ENCODE assay signal across 9 mouse cellular contexts in the genomic region with DNA sequence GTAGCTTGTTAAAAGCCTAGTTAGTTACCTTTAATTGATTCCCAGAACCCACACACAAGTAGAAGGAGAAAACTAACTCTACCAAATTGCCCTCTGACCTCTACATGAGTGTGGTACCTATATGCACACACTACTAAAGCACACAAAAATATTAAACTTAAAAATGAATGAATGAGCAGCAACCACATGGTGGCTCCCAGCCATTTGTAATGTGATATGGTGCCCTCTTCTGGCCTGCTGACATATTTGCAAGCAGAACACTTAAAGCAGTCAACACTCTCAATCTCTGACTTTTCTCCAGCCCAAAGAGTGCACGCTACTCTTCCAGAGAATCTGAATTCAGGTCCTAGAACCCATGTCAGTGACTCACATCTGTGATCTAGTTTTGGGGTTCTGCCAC. TPM values are rescaled to one million over a fixed set of nuclear protein-coding genes. Genes with fewer than 3 reads are reported as not detected.
DNase-seq lines count a peak whose midpoint lies in the region; ATAC-seq and TF ChIP-seq lines count a peak whose summit lies in the region.
"Had no signal": no experiment of that assay in that cellular context is flagged by ENCODE, and none has a peak within 500 bp of the region (broad histone marks: within the 10 kb centered on the region; RNA-seq: fewer than 3 reads in every experiment).

No protein-coding gene starts in this region.

- H3K9me3 ChIP-seq in forebrain, embryonic 14.5 days (replicated peaks; ENCODE audit: control insufficient read depth, low read length), result no peaks in the 10 kb centered on the region
- no peaks in the 10 kb centered on the region for H3K9me3 ChIP-seq in forebrain, embryonic 13.5 days (replicated peaks)
- H3K9me3 ChIP-seq: limb, embryonic 13.5 days had no signal

- peak; percentile 70 for DNase-seq in forebrain, embryonic 14.5 days (ENCODE audit: low spot score)
- DNase-seq in 416B (ENCODE audit: low read depth), result peak; percentile 82
- peak; percentile 16 for DNase-seq in layer of hippocampus, adult 9-11 months
- DNase-seq in splenic B cell, adult 2 months (ENCODE audit: low read depth, low spot score), result peak; percentile 81

- no peak overlapping the region for H3K27ac ChIP-seq in forebrain, embryonic 14.5 days (ENCODE audit: low read depth, low read length)
- no peak overlapping the region for H3K27ac ChIP-seq in forebrain, embryonic 13.5 days
- H3K27ac ChIP-seq in embryonic fibroblast, embryonic 13.5 days (ENCODE audit: insufficient read depth, low read length), result no peak overlapping the region
- H3K27ac ChIP-seq: limb, embryonic 13.5 days had no signal

- no peak overlapping the region for H3K4me2 ChIP-seq in forebrain, embryonic 14.5 days (ENCODE audit: low read length)
- no peak overlapping the region for H3K4me2 ChIP-seq in forebrain, embryonic 13.5 days
- H3K4me2 ChIP-seq: limb, embryonic 13.5 days had no signal

- peak; percentile 29; the same call in 1 of the 2 replicates for ATAC-seq in forebrain, embryonic 14.5 days
- ATAC-seq in forebrain, embryonic 13.5 days, result no peak
- peak; percentile 43 for ATAC-seq in activated CD4-positive, CD25-positive, alpha-beta regulatory T cell, adult 4 months
- ATAC-seq in megakaryocyte-erythroid progenitor cell, adult 5-6 weeks (replicated peaks; ENCODE audit: low FRiP score, low TSS enrichment, poor library complexity, severe bottlenecking), result peak; percentile 73

- WGBS in forebrain, embryonic 14.5 days, result 68% methylated on average over 1 of the region's 1 CpGs
- WGBS in forebrain, embryonic 13.5 days, result 61% methylated on average over 1 of the region's 1 CpGs

- H3K27me3 ChIP-seq in forebrain, embryonic 14.5 days (replicated peaks; ENCODE audit: control insufficient read depth, insufficient read depth, low read length), result no peaks in the 10 kb centered on the region
- no peaks in the 10 kb centered on the region for H3K27me3 ChIP-seq in forebrain, embryonic 13.5 days
- no peaks in the 10 kb centered on the region for H3K27me3 ChIP-seq in splenic B cell, adult 2 months (ENCODE audit: control insufficient read depth, insufficient read depth, low read length, poor library complexity, severe bottlenecking)
- H3K27me3 ChIP-seq: limb, embryonic 13.5 days had no signal

- H3K4me3 ChIP-seq in forebrain, embryonic 14.5 days (ENCODE audit: low read depth, low read length), result no peak overlapping the region
- no peak overlapping the region for H3K4me3 ChIP-seq in forebrain, embryonic 13.5 days
- no peak overlapping the region for H3K4me3 ChIP-seq in embryonic fibroblast, embryonic 13.5 days (ENCODE audit: insufficient read depth, low read length)
- H3K4me3 ChIP-seq: limb, embryonic 13.5 days had no signal

- no peak overlapping the region for H3K9ac ChIP-seq in forebrain, embryonic 14.5 days (ENCODE audit: low read length)
- H3K9ac ChIP-seq in forebrain, embryonic 13.5 days, result no peak overlapping the region
- H3K9ac ChIP-seq: limb, embryonic 13.5 days had no signal

- TF ChIP-seq CTCF in embryonic fibroblast, embryonic 13.5 days (IDR thresholded peaks at IDR 0.05; ENCODE audit: borderline replicate concordance, insufficient read depth, low read length), result peak; percentile 23; the same call in 1 of the 2 replicates

- no peaks in the 10 kb centered on the region for H3K4me1 ChIP-seq in forebrain, embryonic 14.5 days (ENCODE audit: control insufficient read depth, insufficient read depth, low read length)
- H3K4me1 ChIP-seq in forebrain, embryonic 13.5 days, result no peaks in the 10 kb centered on the region
- no peaks in the 10 kb centered on the region for H3K4me1 ChIP-seq in embryonic fibroblast, embryonic 13.5 days (ENCODE audit: control insufficient read depth, insufficient read depth, low read length)

- H3K36me3 ChIP-seq in forebrain, embryonic 14.5 days (ENCODE audit: control insufficient read depth, insufficient read depth, low read length), result peaks cover 40% of the 10 kb centered on the region
- H3K36me3 ChIP-seq in forebrain, embryonic 13.5 days (ENCODE audit: poor library complexity, severe bottlenecking), result peaks cover 40% of the 10 kb centered on the region
- H3K36me3 ChIP-seq in splenic B cell, adult 2 months (ENCODE audit: control insufficient read depth, insufficient read depth, low read length, poor library complexity, severe bottlenecking), result peaks cover 8% of the 10 kb centered on the region

- TF ChIP-seq POLR2A in embryonic fibroblast, embryonic 13.5 days (IDR thresholded peaks at IDR 0.05; ENCODE audit: low read depth, low read length), result no peak

RNA-seq across cellular contexts. Expression of a gene that starts 16.2 kb away (rescaled TPM):
- polyA plus RNA-seq in forebrain, embryonic 14.5 days (2014; fragmentation: Nextera tagmentation; extraction: Ambion mirVana), result 9.0 and 12.5 TPM in 2 replicates
- polyA plus RNA-seq in forebrain, embryonic 13.5 days (2015; fragmentation: Nextera tagmentation; extraction: Ambion mirVana), result 24.8 and 28.1 TPM in 2 replicates
- 10 to 100 TPM; 24.2 to 29.9 TPM for polyA plus RNA-seq in activated CD4-positive, CD25-positive, alpha-beta regulatory T cell, adult 4 months (2017; shearing (Covaris generic))
- polyA plus RNA-seq in embryonic fibroblast, embryonic 13.5 days (2011; ENCODE audit: insufficient read length, low read depth, missing spikeins), result 56.8 and 72.1 TPM in 2 replicates
- total RNA-seq in megakaryocyte-erythroid progenitor cell, adult 5-6 weeks (2014; fragmentation: Nextera tagmentation), result 40.1 and 44.7 TPM in 2 replicates
- total RNA-seq in megakaryocyte-erythroid progenitor cell, adult 5-6 weeks (2017), result 15.3 and 30.4 TPM in 2 replicates

RNA-seq across cellular contexts. Expression of a gene that starts 47.8 kb away (rescaled TPM):
- not detected in 2 replicates for polyA plus RNA-seq in forebrain, embryonic 14.5 days (2014; fragmentation: Nextera tagmentation; extraction: Ambion mirVana)
- not detected in 2 replicates for polyA plus RNA-seq in forebrain, embryonic 13.5 days (2015; fragmentation: Nextera tagmentation; extraction: Ambion mirVana)
- not detected for polyA plus RNA-seq in activated CD4-positive, CD25-positive, alpha-beta regulatory T cell, adult 4 months (2017; shearing (Covaris generic))
- polyA plus RNA-seq in embryonic fibroblast, embryonic 13.5 days (2011; ENCODE audit: insufficient read length, low read depth, missing spikeins), result not detected in 2 replicates
- total RNA-seq in megakaryocyte-erythroid progenitor cell, adult 5-6 weeks (2014; fragmentation: Nextera tagmentation), result not detected in 2 replicates
- not detected in 2 replicates for total RNA-seq in megakaryocyte-erythroid progenitor cell, adult 5-6 weeks (2017)

RNA-seq across cellular contexts. Expression of a gene that starts 48.6 kb away (rescaled TPM):
- polyA plus RNA-seq in forebrain, embryonic 14.5 days (2014; fragmentation: Nextera tagmentation; extraction: Ambion mirVana), result 7.4 and 7.5 TPM in 2 replicates
- polyA plus RNA-seq in forebrain, embryonic 13.5 days (2015; fragmentation: Nextera tagmentation; extraction: Ambion mirVana), result 3.2 and 4.3 TPM in 2 replicates
- not detected for polyA plus RNA-seq in activated CD4-positive, CD25-positive, alpha-beta regulatory T cell, adult 4 months (2017; shearing (Covaris generic))
- polyA plus RNA-seq in embryonic fibroblast, embryonic 13.5 days (2011; ENCODE audit: insufficient read length, low read depth, missing spikeins), result 60.5 and 72.7 TPM in 2 replicates
- total RNA-seq in megakaryocyte-erythroid progenitor cell, adult 5-6 weeks (2014; fragmentation: Nextera tagmentation), result not detected in 2 replicates
- total RNA-seq in megakaryocyte-erythroid progenitor cell, adult 5-6 weeks (2017), result not detected in 2 replicates

Comparison
In these comparisons a context has a peak if more than half of its experiments do, and no peak if none do; other contexts are left out.
1. DNase-seq: peak in every context shown above with its lines; median percentile 82 in 416B; 81 in splenic B cell, adult 2 months; 70 in forebrain, embryonic 14.5 days; 16 in layer of hippocampus, adult 9-11 months.